Mouse (Mus musculus): Measurements from ENCODE around the gene Rpl19.

Rpl19 gene

GRCm38 (mm10) chr11:98047745-98048144 is 21.2 kb downstream of the Rpl19 start:
- in situ Hi-C loops (cut with MboI; ENCODE audit: unreplicated experiment in 2 of 2), result no loop called here

DNA sequence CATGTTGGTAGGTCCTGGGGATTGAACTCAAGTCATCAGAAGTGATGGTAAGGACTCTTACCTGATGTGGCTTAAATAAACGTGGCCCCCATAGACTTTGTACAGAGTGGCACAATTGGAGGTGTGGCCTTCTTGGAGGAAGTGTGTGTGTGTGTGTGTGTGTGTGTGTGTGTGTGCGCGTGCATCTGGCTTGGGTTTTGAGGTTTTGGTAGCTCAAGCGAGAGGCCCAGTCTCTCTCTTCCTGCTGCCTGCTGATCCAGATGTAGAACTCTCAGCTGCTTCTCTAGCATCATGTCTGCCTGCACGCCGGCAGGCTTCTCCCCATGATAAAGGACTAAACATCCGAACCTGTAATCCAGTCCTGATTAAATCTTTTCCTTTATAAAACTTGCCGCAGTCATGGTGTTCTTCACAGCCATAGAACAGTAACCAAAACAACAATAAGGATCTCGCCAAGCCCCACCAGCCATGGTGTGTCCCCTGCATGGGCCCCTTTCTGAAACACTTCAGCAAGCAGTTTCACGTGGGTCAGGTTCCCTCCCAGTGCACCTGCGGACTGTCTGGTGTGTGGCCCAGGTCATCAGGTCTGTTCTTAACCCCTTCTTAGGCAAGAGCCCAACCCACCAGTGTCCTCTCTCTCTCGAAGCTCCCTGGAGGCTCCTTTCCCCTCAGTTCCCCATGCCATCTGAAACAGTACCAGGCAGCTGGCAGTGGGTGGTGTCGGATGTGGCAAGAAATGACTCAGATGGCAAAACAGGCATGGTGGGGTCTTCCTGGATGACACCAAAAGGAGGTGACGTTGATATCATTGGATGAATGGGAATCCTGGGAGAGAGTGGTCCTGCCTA is 23.4 kb downstream of the Rpl19 start:
- in situ Hi-C loops (cut with MboI; ENCODE audit: unreplicated experiment in 2 of 2), result no loop called here

- in situ Hi-C loops (cut with MboI; ENCODE audit: unreplicated experiment in 2 of 2), result no loop called here
These were observed 24.0 kb downstream of the Rpl19 start for GRCm38 (mm10) chr11:98050520-98050815.

- in situ Hi-C loops (cut with MboI; ENCODE audit: unreplicated experiment in 2 of 2), result no loop called here
These were observed 24.4 kb downstream of the Rpl19 start for GRCm38 (mm10) chr11:98050940-98051339.

- in situ Hi-C loops (cut with MboI; ENCODE audit: unreplicated experiment in 2 of 2), result no loop called here
These were observed 25.2 kb downstream of the Rpl19 start for GRCm38 (mm10) chr11:98051611-98052128.

DNA sequence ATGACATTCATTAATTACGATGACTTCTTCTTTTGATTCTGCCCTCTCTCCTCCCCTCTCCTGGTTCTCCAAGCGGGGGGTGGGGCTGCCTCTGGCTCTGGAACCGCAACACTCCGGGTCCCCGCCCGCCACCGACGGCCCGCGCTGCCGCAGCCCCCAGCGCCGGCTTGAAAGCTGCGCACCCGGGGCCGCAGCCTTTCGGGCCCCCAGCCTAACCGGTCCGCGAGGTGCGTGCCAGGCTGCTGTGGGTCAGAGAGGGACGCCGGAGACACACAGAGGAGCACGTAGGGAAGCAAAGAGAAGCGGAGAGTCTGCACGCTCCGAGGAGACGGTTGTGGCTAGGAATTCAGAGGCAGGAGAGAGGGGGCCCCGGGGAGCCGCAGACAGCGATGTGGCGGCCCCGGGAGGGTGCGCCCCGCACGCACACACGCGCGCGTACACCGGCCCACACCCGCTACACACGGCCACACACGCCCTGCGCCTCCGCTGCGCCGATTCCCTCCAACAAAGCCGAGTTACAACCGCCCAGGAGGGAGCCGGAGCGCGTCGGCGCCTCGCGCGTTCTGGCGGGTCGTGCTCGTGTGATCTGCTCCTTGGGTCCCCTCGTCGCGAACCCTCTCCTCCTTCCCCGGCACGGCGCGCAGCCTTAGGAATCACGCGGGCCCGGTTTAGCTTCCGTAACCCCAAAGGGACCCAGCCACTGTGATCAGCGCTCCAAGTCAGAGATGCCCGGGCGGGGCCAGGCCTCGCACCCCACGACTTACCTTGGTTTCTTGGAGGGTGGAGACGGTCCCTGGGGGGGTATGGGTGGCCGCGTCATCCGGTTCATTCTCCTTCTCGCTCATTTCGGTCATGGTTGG is 25.8 kb downstream of the Rpl19 start:
- in situ Hi-C loops (cut with MboI; ENCODE audit: unreplicated experiment in 2 of 2), result no loop called here

- in situ Hi-C loops (cut with MboI; ENCODE audit: unreplicated experiment in 2 of 2), result no loop called here
These were observed 26.7 kb downstream of the Rpl19 start, which contains the start of gene Stac2 for GRCm38 (mm10) chr11:98052989-98053834. Stac2 (minus strand) TSS chr11:98053462.

DNA sequence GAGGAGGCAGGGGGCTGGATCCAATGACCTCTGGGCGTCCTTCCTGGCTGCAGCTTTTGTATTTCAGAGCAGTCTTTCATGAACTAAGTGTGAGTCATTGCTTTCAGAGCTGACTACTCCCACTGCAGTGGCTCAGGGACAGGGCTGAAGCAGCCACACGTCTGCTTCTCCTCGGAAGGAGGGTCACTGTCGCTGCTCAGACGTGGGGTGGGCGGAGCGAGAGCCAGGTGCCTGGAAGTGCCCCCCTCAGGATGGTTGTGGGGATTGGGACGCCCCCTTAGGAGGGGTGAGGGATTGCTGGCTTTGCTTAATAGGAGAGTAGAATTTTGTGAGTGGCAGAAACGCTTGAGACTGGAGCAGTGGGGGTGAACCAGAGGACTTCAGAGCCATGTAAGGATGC is 31.0 kb downstream of the Rpl19 start:
- in situ Hi-C loops (cut with MboI; ENCODE audit: unreplicated experiment in 2 of 2), result no loop called here

- in situ Hi-C loops (cut with MboI; ENCODE audit: unreplicated experiment in 2 of 2), result no loop called here
These were observed 31.5 kb downstream of the Rpl19 start for GRCm38 (mm10) chr11:98057998-98058397.

- in situ Hi-C loops (cut with MboI; ENCODE audit: unreplicated experiment in 2 of 2), result no loop called here
These were observed 33.2 kb downstream of the Rpl19 start for GRCm38 (mm10) chr11:98059662-98060061.

DNA sequence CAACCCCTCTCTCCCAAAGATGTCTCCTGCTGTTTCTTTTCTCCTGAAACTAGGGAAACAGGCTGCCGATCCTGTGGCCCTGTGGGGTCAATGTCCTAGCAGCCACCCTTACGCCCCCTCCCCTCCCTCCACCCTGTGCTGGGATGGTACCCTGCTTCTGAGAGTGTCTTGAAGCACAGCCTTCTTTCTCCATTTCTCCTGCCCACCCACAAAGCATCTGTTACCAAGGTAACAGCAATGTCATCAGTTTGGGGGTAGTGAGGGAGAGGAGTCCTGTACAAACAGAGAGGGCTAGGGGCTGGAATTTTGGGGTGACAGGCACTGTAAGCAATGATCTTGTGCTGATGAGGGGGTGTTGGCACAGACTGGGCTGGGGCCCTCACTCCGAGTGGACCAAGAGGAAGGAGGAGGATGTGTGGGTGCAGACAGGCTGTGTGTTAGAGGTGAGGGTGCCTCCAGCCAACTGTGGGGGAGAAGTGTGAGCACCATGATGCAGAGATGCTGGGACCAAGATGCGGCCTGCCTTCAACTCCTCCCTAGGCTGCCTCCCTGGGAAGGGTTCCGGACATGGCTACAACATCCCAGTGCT is 33.7 kb downstream of the Rpl19 start:
- in situ Hi-C loops (cut with MboI; ENCODE audit: unreplicated experiment in 2 of 2), result no loop called here

- in situ Hi-C loops (cut with MboI; ENCODE audit: unreplicated experiment in 2 of 2), result no loop called here
These were observed 34.9 kb downstream of the Rpl19 start for GRCm38 (mm10) chr11:98061441-98061840.

- in situ Hi-C loops (cut with MboI; ENCODE audit: unreplicated experiment in 2 of 2), result no loop called here
These were observed 35.5 kb downstream of the Rpl19 start for GRCm38 (mm10) chr11:98061904-98062562.

- in situ Hi-C loops (cut with MboI; ENCODE audit: unreplicated experiment in 2 of 2), result no loop called here
These were observed 39.7 kb downstream of the Rpl19 start for GRCm38 (mm10) chr11:98066201-98066600.

DNA sequence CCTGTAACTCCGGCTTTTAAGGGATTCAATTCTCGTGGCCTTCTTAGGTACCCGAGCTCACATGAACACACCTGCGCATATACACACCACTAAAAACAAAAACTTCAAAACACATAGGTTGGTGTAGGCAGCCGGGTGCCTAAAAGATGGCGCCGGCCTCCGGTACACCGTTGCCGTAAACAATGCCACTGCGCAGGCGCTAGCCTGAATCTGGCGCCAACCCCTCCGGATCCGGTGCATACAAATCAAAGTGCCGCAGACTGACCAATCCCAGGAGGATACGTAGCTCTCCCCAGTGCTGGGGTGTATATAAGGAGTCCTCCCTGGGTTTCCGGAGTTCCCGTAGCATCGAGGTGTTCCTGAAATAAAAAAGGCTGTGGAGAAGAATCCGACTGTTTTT is 40.7 kb downstream of the Rpl19 start:
- in situ Hi-C loops (cut with MboI; ENCODE audit: unreplicated experiment in 2 of 2), result no loop called here

DNA sequence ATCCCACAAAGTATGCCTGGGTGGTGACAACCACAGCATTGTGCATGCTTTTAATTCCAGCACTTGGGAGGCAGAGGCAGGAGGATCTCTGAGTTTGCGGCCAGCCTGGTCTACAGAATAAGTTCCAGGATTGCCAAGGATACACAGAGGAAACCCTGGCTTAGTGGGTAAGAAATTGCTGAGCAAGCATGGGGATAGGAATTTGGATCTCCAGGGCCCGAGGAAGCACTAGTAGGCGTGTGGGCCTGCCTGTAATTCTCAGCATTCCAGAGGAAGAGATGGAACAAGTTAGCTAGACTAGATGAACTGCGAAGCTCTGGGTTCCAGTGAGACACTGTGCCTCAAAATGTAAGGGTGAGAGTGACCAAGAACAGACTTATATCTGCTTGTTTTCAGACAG is 46.9 kb downstream of the Rpl19 start:
- in situ Hi-C loops (cut with MboI; ENCODE audit: unreplicated experiment in 2 of 2), result loop anchor here (10.0 kb wide), 2 partner anchors 139 to 179 kb away; no protein-coding TSS in a partner anchor

GRCm38 (mm10) chr11:98075195-98075808 is 48.8 kb downstream of the Rpl19 start:
- in situ Hi-C loops (cut with MboI; ENCODE audit: unreplicated experiment in 2 of 2), result loop anchor here (5.0 to 10.0 kb wide), 4 partner anchors 43 to 181 kb away; no protein-coding TSS in a partner anchor

GRCm38 (mm10) chr11:98077086-98077485 is 50.6 kb downstream of the Rpl19 start:
- in situ Hi-C loops (cut with MboI; ENCODE audit: unreplicated experiment in 2 of 2), result loop anchor here (5.0 to 10.0 kb wide), 4 partner anchors 45 to 182 kb away; no protein-coding TSS in a partner anchor
